Mouse (Mus musculus) ES-CJ7 (cell line): ENCODE data around the gene AK157302.
A peak's percentile ranks its signal among the peaks of the same experiment; 100 is the strongest.
"Not testable (repeated sequence)": the region's sequence is repeated elsewhere in the genome, so short reads cannot be mapped to it uniquely, and the experiment has no call there.

Source experiments
- DNase-seq: peaks from one replicate; pipeline ENCODE4 v3.0.0; 2011; ENCODE audit warnings: low read depth, low spot score

The AK157302 gene

GRCm38 (mm10) chr13:21495080-21495479 lies at the start of gene AK157302:
AK157302 (plus strand) TSS chr13:21495223.
- DNase-seq: peak; percentile 19

DNA sequence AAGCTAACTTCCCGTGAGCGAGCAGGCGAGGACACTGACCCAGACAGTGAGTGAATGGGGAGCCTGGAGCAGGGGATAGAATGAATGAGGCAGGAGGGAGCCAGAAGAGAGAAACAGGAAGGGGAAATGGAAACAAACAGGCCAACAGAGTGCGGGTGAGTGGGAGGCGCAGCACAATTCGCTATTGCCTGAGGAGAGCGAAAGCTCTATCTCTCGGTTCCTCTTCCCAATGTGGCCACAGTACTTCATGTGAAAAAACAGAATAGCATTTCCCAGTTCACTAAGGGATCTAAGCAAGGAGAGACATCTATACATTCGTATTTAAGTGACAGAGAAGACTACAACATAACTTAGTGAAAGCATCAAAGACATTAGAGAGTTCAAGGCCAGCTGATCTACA lies 48.2 kb upstream of the AK157302 start:
- no peak for DNase-seq

GRCm38 (mm10) chr13:21447856-21448614 lies 47.0 kb upstream of the AK157302 start:
- DNase-seq: no peak

- no peak for DNase-seq
These were observed 42.0 kb upstream of the AK157302 start for GRCm38 (mm10) chr13:21453042-21453441.

- peak; percentile 90 for DNase-seq
These were observed 41.6 kb upstream of the AK157302 start, which contains the start of gene Zscan26 for GRCm38 (mm10) chr13:21453449-21453848. Zscan26 (minus strand) TSS chr13:21453730.

GRCm38 (mm10) chr13:21454133-21454532 lies 40.9 kb upstream of the AK157302 start:
- no peak for DNase-seq

DNA sequence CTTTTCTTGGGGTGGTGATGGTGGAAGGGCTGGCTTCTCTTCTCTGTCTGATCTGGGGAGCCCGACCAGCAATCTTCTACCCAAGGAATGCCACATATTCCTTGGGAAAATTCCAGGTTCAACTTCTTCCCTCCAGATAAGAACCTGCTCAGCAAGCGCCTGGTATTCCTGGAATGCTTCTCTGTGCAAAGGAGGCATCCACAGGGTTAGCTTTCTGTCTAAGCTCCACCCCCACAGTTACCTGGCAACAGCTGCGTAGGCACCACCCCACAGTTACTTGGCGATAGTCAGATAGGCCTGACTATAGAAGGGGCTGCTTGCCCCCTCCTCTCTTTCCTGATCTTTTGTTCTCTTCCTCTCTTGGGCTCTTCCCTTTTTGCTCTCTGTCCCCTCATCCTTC lies 38.7 kb upstream of the AK157302 start:
- peak; percentile 86 for DNase-seq

- DNase-seq: peak; percentile 71
These were observed 32.5 kb upstream of the AK157302 start for GRCm38 (mm10) chr13:21462516-21462915.

- no peak for DNase-seq
These were observed 27.7 kb upstream of the AK157302 start for GRCm38 (mm10) chr13:21467336-21467735.

GRCm38 (mm10) chr13:21468061-21469019 lies 26.7 kb upstream of the AK157302 start, which contains the start of gene Nkapl:
Nkapl (minus strand) TSS chr13:21468509.
- DNase-seq: peak; percentile 93

- no peak for DNase-seq
These were observed 25.9 kb upstream of the AK157302 start for GRCm38 (mm10) chr13:21469097-21469496.

GRCm38 (mm10) chr13:21472427-21472826 lies 22.6 kb upstream of the AK157302 start:
- no peak for DNase-seq

DNA sequence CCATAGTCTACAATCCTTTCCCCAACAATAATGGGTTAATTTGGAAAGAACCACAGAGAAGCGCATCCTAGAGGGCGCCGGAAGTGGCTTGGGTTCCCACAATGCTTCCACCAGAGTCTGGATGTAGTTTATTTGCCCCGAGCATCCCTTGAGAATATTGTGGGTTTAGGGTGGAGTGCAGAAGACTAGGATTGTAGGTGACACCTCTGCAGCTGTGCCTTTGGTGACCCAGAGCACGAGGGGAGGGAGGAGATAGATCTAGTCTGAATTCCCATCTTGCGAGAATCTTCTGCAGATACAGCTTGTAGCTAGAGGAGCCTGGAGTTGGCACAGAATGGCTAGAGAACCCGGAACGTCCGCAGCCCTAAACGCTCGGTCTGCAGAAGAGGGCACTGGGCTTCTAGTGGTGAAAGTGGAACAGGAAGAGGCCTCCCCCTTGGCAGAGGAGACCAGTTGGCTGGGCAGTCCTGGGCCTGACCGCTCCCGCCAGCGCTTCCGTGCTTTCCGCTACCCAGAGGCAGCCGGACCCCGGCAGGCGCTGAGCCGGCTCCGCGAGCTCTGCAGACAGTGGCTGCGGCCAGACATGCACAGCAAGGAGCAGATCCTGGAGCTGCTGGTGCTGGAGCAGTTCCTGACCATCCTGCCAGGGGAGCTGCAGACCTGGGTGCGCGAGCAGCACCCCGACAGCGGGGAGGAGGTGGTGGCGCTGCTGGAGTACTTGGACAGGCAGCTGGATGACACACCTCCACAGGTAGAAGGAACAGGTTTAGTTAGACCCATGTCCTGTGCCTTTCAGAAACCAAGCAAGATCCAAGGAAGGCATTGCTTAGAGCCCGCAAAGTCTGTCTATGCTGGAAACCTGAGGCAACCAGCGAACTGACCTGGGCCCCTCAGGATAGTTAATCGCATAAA lies 16.0 kb upstream of the AK157302 start, which contains the start of the genes Zkscan4 and Gm10065:
TSS of gene Zkscan4 (plus strand) at position 149 of the 912 bp plus-strand sequence.
TSS of gene Gm10065 (minus strand) at position 683 of the 912 bp plus-strand sequence.
- peak; percentile 43 for DNase-seq

GRCm38 (mm10) chr13:21486881-21487280 lies 8.1 kb upstream of the AK157302 start:
- DNase-seq: peak; percentile 47

- no peak for DNase-seq
These were observed 2.2 kb upstream of the AK157302 start for GRCm38 (mm10) chr13:21492847-21493246.

DNA sequence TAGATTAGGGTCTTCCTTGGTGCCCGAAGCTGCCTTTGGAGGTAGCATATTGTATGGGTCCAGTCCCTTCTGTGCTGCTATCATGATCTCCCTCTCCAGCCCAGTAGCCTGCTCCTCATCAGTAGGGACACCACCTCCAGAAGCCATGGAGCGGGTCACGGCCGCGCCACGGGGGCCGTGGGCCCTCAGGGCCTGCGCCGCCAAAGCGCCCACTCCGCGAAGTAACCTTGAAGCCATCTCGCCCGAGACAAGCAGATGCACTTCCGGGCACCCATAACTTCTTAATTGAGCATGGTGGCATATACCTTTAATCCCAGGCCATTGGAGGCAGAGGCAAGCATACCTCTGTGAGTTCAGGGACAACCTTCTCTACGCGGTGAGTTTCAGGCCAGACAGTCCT lies 6.2 kb downstream of the AK157302 start, which contains the start of gene Gm11273:
TSS of gene Gm11273 (minus strand) at position 237 of the 400 bp plus-strand sequence.
- DNase-seq: not testable (repeated sequence)

DNA sequence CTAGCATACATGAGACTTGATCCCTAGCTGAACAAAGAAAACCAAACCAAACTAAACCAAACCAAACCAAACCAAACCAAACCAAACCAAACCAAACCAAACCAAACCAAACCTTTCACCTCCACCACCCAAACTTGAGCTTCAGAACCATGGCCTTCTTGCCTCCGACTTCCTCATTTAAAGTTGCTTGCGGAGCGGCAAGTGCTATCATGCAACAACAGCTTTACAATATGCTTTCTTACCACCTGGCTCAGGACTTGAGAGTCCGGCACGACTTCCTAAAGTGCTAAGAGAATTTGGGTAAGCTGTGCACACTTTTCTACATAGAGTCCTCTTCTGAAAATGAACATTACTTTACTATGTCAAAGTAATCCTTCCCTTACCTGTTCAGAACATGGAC lies 7.3 kb downstream of the AK157302 start:
- no peak for DNase-seq

DNA sequence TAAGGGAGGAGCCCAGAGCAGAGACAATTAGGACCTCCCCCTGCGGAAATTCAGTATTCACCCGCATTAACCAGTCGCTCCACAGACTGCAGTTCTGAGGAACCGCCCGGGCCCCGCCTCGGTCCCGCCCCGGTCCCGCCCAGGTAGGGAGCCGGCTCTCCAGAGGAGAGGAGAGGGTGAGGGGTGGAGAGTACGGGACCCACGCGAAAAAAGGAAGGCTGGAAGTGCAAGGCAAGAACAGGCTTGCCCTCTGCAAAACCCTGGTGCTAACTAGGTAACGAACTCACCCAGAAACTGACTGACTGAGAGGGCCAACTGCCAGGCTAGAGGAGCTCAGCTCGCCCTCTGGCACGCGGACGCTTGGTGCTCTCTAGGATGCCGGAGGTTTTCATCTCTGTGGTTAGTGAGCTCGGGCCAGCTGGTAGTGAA lies 11.2 kb downstream of the AK157302 start:
- peak; percentile 88 for DNase-seq

DNA sequence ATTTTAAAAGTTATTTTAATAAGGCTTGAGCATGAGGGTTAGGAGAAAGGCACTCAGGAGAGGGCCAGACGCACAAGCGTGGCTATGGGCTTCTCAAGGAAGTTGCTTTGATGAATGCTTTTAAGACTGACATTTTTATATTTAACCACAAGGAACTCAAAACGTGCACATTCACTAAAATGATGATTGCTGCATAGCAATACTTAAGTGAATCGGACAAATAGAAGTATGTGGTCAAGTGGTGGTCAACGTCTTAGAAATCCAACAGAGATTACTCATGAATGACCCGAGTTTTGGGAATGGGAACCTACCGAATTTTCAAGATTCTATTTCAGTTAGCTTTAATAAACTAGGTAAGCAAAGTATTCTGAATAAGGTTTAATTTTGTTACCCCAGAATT lies 35.1 kb downstream of the AK157302 start:
- DNase-seq: no peak

GRCm38 (mm10) chr13:21530781-21531201 lies 35.8 kb downstream of the AK157302 start, which contains the start of gene Zkscan8:
Zkscan8 (minus strand) TSS chr13:21531120.
- peak; percentile 91 for DNase-seq

- no peak for DNase-seq
These were observed 47.7 kb downstream of the AK157302 start, which contains the start of gene Olfr1366 for GRCm38 (mm10) chr13:21542708-21543107. Olfr1366 (minus strand) TSS chr13:21542808.
